Mouse (Mus musculus) heart, embryonic 11.5 days (tissue): Measurements from ENCODE around the gene Ppp1cc. TPM values are rescaled to one million over a fixed set of nuclear protein-coding genes. Genes with fewer than 3 reads are reported as not detected.
"Not testable (repeated sequence)": the region's sequence is repeated elsewhere in the genome, so short reads cannot be mapped to it uniquely, and the experiment has no call there.

Experiments
- ATAC-seq: fragments of 200-750 bp; cut with Nextera tagmentation; replicated peaks from 2 replicates; pipeline ENCODE4 v1.8.0; 2017; ENCODE audit warnings: moderate library complexity; ENCODE audit not compliant: insufficient number of reproducible peaks, low FRiP score, low TSS enrichment
- H3K27ac ChIP-seq: fragments of 300-500 bp; sonication (generic); 2 replicates; pipeline ENCODE4 v1.5.1; 2014; ENCODE audit warnings: mild to moderate bottlenecking, low read depth, low read length
- H3K27me3 ChIP-seq: fragments of 300-500 bp; sonication (generic); 2 replicates; pipeline ENCODE4 v1.6.1; 2014; ENCODE audit warnings: mild to moderate bottlenecking, low read length, mixed read lengths; ENCODE audit not compliant: control insufficient read depth, insufficient read depth
- H3K36me3 ChIP-seq: fragments of 300-500 bp; sonication (generic); 2 replicates; pipeline ENCODE4 v1.6.1; 2014; ENCODE audit warnings: mild to moderate bottlenecking, low read length, moderate library complexity, mixed read lengths; ENCODE audit not compliant: control insufficient read depth, insufficient read depth
- H3K4me1 ChIP-seq: fragments of 300-500 bp; sonication (generic); 2 replicates; pipeline ENCODE4 v1.6.1; 2014; ENCODE audit warnings: low read length; ENCODE audit not compliant: control insufficient read depth, insufficient read depth
- H3K4me2 ChIP-seq: fragments of 300-500 bp; sonication (generic); 2 replicates; pipeline ENCODE4 v1.6.1; 2014; ENCODE audit warnings: mild to moderate bottlenecking, moderate library complexity
- H3K4me3 ChIP-seq: fragments of 300-500 bp; sonication (generic); 2 replicates; pipeline ENCODE4 v1.5.1; 2014; ENCODE audit warnings: low read depth, low read length
- H3K9ac ChIP-seq: fragments of 300-500 bp; sonication (generic); 2 replicates; pipeline ENCODE4 v1.6.1; 2014; ENCODE audit warnings: mild to moderate bottlenecking, low read depth, low read length, moderate library complexity
- H3K9me3 ChIP-seq: fragments of 300-500 bp; sonication (generic); replicated peaks from 2 replicates; pipeline ENCODE4 v1.6.1; 2016; ENCODE audit warnings: low read length; ENCODE audit not compliant: control insufficient read depth
- WGBS: fragments of 180-500 bp; shearing (Covaris S2); extraction: QIAGEN DNeasy Blood & Tissue Kit; methylation state at CpG from one replicate; pipeline ENCODE4 v1.1.7; 2014; ENCODE audit not compliant: insufficient replicate concordance; 5-methylcytosine and 5-hydroxymethylcytosine counted together
- polyA plus RNA-seq: library from polyadenylated mRNA; unstranded; fragments of >200 nt; fragmentation: Nextera tagmentation; extraction: Ambion mirVana; gene quantifications from 2 replicates; pipeline ENCODE4 v1.2.1, GENCODE M21; 2014

Ppp1cc gene
- polyA plus RNA-seq, 1 experiment from 2014 or later: 225 TPM

GRCm38 (mm10) chr5:122134395-122135289, 23.4 kb upstream of the Ppp1cc start:
- 86% methylated on average over 14 of the region's 14 CpGs for WGBS
- Histone ChIP-seq H3K4me2 (no peak overlapping the region), H3K9ac (no peak overlapping the region), H3K36me3 (no peaks in the 10 kb centered on the region), H3K27me3 (no peaks in the 10 kb centered on the region), H3K9me3 (no peaks in the 10 kb centered on the region), H3K4me1 (peaks cover 24% of the 10 kb centered on the region), H3K4me3 (no peak overlapping the region), H3K27ac (no peak overlapping the region)
- ATAC-seq: no peak

- ATAC-seq: no peak
- no peak overlapping the region for H3K27ac ChIP-seq
- WGBS: 68% methylated on average over 3 of the region's 3 CpGs
Observed at GRCm38 (mm10) chr5:122135290-122135882, 22.7 kb upstream of the Ppp1cc start.

GRCm38 (mm10) chr5:122136508-122137408, 21.3 kb upstream of the Ppp1cc start:
- H3K27me3 ChIP-seq: no peaks in the 10 kb centered on the region
- 28% methylated on average over 14 of the region's 14 CpGs for WGBS
- peak overlapping the region; percentile 12 for H3K4me2 ChIP-seq
- H3K9me3 ChIP-seq: no peaks in the 10 kb centered on the region
- no peak overlapping the region for H3K9ac ChIP-seq
- no peaks in the 10 kb centered on the region for H3K36me3 ChIP-seq
- H3K27ac ChIP-seq: peak overlapping the region; percentile 35; the same call in 1 of the 2 replicates
- ATAC-seq: no peak
- peaks cover 24% of the 10 kb centered on the region for H3K4me1 ChIP-seq
- H3K4me3 ChIP-seq: no peak overlapping the region

More at GRCm38 (mm10) chr5:122135290-122135882, 22.7 kb upstream of the Ppp1cc start:
- H3K4me1 ChIP-seq: peaks cover 24% of the 10 kb centered on the region
- H3K9ac ChIP-seq: no peak overlapping the region
- no peaks in the 10 kb centered on the region for H3K36me3 ChIP-seq
- no peaks in the 10 kb centered on the region for H3K27me3 ChIP-seq
- no peak overlapping the region for H3K4me2 ChIP-seq
- no peaks in the 10 kb centered on the region for H3K9me3 ChIP-seq
- no peak overlapping the region for H3K4me3 ChIP-seq

GRCm38 (mm10) chr5:122138856-122139255, 19.2 kb upstream of the Ppp1cc start:
- no peak for ATAC-seq
- WGBS: 79% methylated on average over 15 of the region's 15 CpGs
- H3K36me3 ChIP-seq: no peaks in the 10 kb centered on the region
- no peak overlapping the region for H3K4me3 ChIP-seq
- H3K9ac ChIP-seq: no peak overlapping the region
- peaks cover 23% of the 10 kb centered on the region for H3K4me1 ChIP-seq
- H3K27ac ChIP-seq: no peak overlapping the region
- no peak overlapping the region for H3K4me2 ChIP-seq
- H3K9me3 ChIP-seq: no peaks in the 10 kb centered on the region
- no peaks in the 10 kb centered on the region for H3K27me3 ChIP-seq

- WGBS: 77% methylated on average over 2 of the region's 2 CpGs
- not testable (repeated sequence) for ATAC-seq, H3K27me3 ChIP-seq, H3K36me3 ChIP-seq, H3K4me2 ChIP-seq, H3K9me3 ChIP-seq, H3K9ac ChIP-seq, H3K4me3 ChIP-seq, H3K27ac ChIP-seq
- peaks cover 23% of the 10 kb centered on the region for H3K4me1 ChIP-seq
Observed at GRCm38 (mm10) chr5:122139771-122140170, 18.3 kb upstream of the Ppp1cc start.

- Histone ChIP-seq H3K4me3 (no peak within 1 kb of the TSS), H3K27me3 (no peaks in the 10 kb centered on the region), H3K4me2 (no peak within 1 kb of the TSS), H3K36me3 (no peaks in the 10 kb centered on the region), H3K9me3 (no peaks in the 10 kb centered on the region), H3K27ac (no peak within 1 kb of the TSS), H3K9ac (no peak within 1 kb of the TSS), H3K4me1 (peaks cover 20% of the 10 kb centered on the region)
- ATAC-seq: no peak
- 95% methylated on average over 3 of the region's 3 CpGs for WGBS
Observed at GRCm38 (mm10) chr5:122140723-122141122, 17.4 kb upstream of the Ppp1cc start, which contains the start of gene Ccdc63. Gene Ccdc63, minus strand, starts transcription at chr5:122140823.

GRCm38 (mm10) chr5:122142230-122142992, 15.7 kb upstream of the Ppp1cc start:
- 55% methylated on average over 8 of the region's 8 CpGs for WGBS
- Histone ChIP-seq H3K4me2 (no peak overlapping the region), H3K4me1 (peaks cover 10% of the 10 kb centered on the region)

GRCm38 (mm10) chr5:122143543-122143942, 14.5 kb upstream of the Ppp1cc start:
- H3K4me2 ChIP-seq: no peak overlapping the region
- no peak overlapping the region for H3K4me3 ChIP-seq
- ATAC-seq: no peak
- H3K4me1 ChIP-seq: peaks cover 10% of the 10 kb centered on the region
- H3K9ac ChIP-seq: no peak overlapping the region
- H3K27ac ChIP-seq: no peak overlapping the region
- H3K27me3 ChIP-seq: no peaks in the 10 kb centered on the region
- 64% methylated on average over 15 of the region's 15 CpGs for WGBS
- H3K9me3 ChIP-seq: no peaks in the 10 kb centered on the region
- no peaks in the 10 kb centered on the region for H3K36me3 ChIP-seq

More at GRCm38 (mm10) chr5:122142230-122142992, 15.7 kb upstream of the Ppp1cc start:
- Histone ChIP-seq H3K27me3 (no peaks in the 10 kb centered on the region), H3K4me3 (no peak overlapping the region), H3K9me3 (no peaks in the 10 kb centered on the region), H3K27ac (no peak overlapping the region), H3K36me3 (no peaks in the 10 kb centered on the region), H3K9ac (no peak overlapping the region)
- ATAC-seq: no peak
